Mouse (Mus musculus): ENCODE results near the gene Phlda3.

The Phlda3 gene

GRCm38 (mm10) chr1:135759685-135760084 is 6.2 kb upstream of the Phlda3 start:
- no peak for DNase-seq (ENCODE audit: low read depth, low spot score)

- no peak for DNase-seq (ENCODE audit: low read depth, low spot score)
Measured at GRCm38 (mm10) chr1:135760216-135760615, 5.7 kb upstream of the Phlda3 start.

- no peak for DNase-seq (ENCODE audit: low read depth, low spot score)
Measured at GRCm38 (mm10) chr1:135761728-135762127, 4.2 kb upstream of the Phlda3 start.

GRCm38 (mm10) chr1:135763503-135764205 is 2.3 kb upstream of the Phlda3 start:
- DNase-seq (ENCODE audit: low read depth, low spot score) = no peak

GRCm38 (mm10) chr1:135764206-135764528 is 1.8 kb upstream of the Phlda3 start:
- no peak for DNase-seq (ENCODE audit: low read depth, low spot score)

- DNase-seq (ENCODE audit: low read depth, low spot score) = no peak
Measured at GRCm38 (mm10) chr1:135766592-135767306, 830 bp downstream of the Phlda3 start.

GRCm38 (mm10) chr1:135767324-135767890 is 1.5 kb downstream of the Phlda3 start:
- DNase-seq (ENCODE audit: low read depth, low spot score) = no peak

GRCm38 (mm10) chr1:135768400-135768799 is 2.5 kb downstream of the Phlda3 start:
- no peak for DNase-seq (ENCODE audit: low read depth, low spot score)

- DNase-seq (ENCODE audit: low read depth, low spot score) = no peak
Measured at GRCm38 (mm10) chr1:135770237-135770636, 4.3 kb downstream of the Phlda3 start.

GRCm38 (mm10) chr1:135770896-135771572 is 5.1 kb downstream of the Phlda3 start:
- DNase-seq (ENCODE audit: low read depth, low spot score) = no peak

GRCm38 (mm10) chr1:135771573-135771970 is 5.7 kb downstream of the Phlda3 start:
- no peak for DNase-seq (ENCODE audit: low read depth, low spot score)

GRCm38 (mm10) chr1:135776596-135776995 is 10.7 kb downstream of the Phlda3 start:
- no peak for DNase-seq (ENCODE audit: low read depth, low spot score)

- no peak for DNase-seq (ENCODE audit: low read depth, low spot score)
Measured at GRCm38 (mm10) chr1:135777046-135777445, 11.1 kb downstream of the Phlda3 start.

- no peak for DNase-seq (ENCODE audit: low read depth, low spot score)
Measured at GRCm38 (mm10) chr1:135778780-135779535, 13.0 kb downstream of the Phlda3 start, which contains the start of gene Tnni1. Gene Tnni1, plus strand, starts transcription at chr1:135779434.

GRCm38 (mm10) chr1:135780649-135781048 is 14.7 kb downstream of the Phlda3 start:
- DNase-seq (ENCODE audit: low read depth, low spot score) = no peak

- no peak for DNase-seq (ENCODE audit: low read depth, low spot score)
Measured at GRCm38 (mm10) chr1:135781220-135781619, 15.3 kb downstream of the Phlda3 start.

GRCm38 (mm10) chr1:135782816-135783215 is 16.9 kb downstream of the Phlda3 start:
- DNase-seq (ENCODE audit: low read depth, low spot score) = no peak

GRCm38 (mm10) chr1:135787799-135788198 is 21.9 kb downstream of the Phlda3 start:
- no peak for DNase-seq (ENCODE audit: low read depth, low spot score)

- DNase-seq (ENCODE audit: low read depth, low spot score) = no peak
Measured at GRCm38 (mm10) chr1:135788708-135789107, 22.8 kb downstream of the Phlda3 start.

GRCm38 (mm10) chr1:135789815-135790214 is 23.9 kb downstream of the Phlda3 start:
- no peak for DNase-seq (ENCODE audit: low read depth, low spot score)

GRCm38 (mm10) chr1:135792143-135792939 is 26.4 kb downstream of the Phlda3 start:
- no peak for DNase-seq (ENCODE audit: low read depth, low spot score)
